Mouse (Mus musculus) embryonic fibroblast, embryonic 13.5 days (primary cell): ENCODE data around the gene Glyr1.

Experiments used
- CTCF ChIP-seq: IDR thresholded peaks from 2 replicates; pipeline ENCODE4 v1.5.1; 2011; ENCODE audit warnings: mild to moderate bottlenecking, control low read depth, low read length, moderate library complexity, borderline replicate concordance; ENCODE audit not compliant: insufficient read depth
- POLR2A ChIP-seq: IDR thresholded peaks from 2 replicates; pipeline ENCODE4 v1.6.1; 2011; ENCODE audit warnings: low read depth, mild to moderate bottlenecking, control low read depth, low read length, moderate library complexity

GRCm38 (mm10) chr16:5096504-5096903 is 46.8 kb upstream of the Glyr1 start:
- TF ChIP-seq POLR2A (no peak), CTCF (no peak)
